17 mouse cellular contexts compared by ENCODE assay signal in the genomic region with DNA sequence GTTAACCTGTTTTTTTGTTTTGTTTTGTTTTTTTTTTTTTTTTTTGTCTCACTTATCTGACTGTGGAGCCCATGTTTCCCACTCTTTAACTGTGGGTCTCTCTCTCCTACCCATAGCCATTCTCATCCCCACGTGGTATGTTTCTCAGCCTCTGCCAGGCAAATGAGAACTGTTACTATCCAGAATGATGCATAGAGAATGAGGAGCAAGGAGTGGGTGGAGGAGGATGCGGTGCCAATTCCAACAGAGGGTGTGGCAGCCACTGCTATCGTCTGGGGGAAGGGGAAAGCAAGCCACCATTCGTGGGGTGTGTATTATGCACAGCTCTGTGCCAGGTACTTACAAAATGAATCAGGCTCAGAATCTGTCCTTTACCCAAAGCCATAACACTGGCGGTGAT.
A peak's percentile ranks its signal among the peaks of the same experiment; 100 is the strongest.
DNase-seq lines count a peak whose midpoint lies in the region; ATAC-seq and TF ChIP-seq lines count a peak whose summit lies in the region.
"Had no signal": no experiment of that assay in that cellular context is flagged by ENCODE, and none has a peak within 500 bp of the region (broad histone marks: within the 10 kb centered on the region; RNA-seq: fewer than 3 reads in every experiment).

No protein-coding gene starts in this region.

- intact Hi-C loops in left cerebral cortex, postnatal 25 days (cut with DNase I) = no loop called here

- TF ChIP-seq CTCF in midbrain, postnatal 0 days (IDR thresholded peaks at IDR 0.05) = no peak

- ATAC-seq in frontal cortex, adult (ENCODE audit: low TSS enrichment) = peak; percentile 98
- no peak for ATAC-seq in midbrain, postnatal 0 days (ENCODE audit: low FRiP score)
- no peak for ATAC-seq in midbrain, embryonic 13.5 days
- ATAC-seq: intestine, embryonic 16.5 days; midbrain, embryonic 16.5 days had no signal

- H3K4me3 ChIP-seq in midbrain, postnatal 0 days (ENCODE audit: low read depth, low read length) = no peak overlapping the region
- no peak overlapping the region for H3K4me3 ChIP-seq in midbrain, embryonic 13.5 days (replicated peaks)
- H3K4me3 ChIP-seq: neural tube, embryonic 15.5 days; stomach, embryonic 15.5 days had no signal

- no peak overlapping the region for H3K4me2 ChIP-seq in midbrain, postnatal 0 days (ENCODE audit: low read depth, low read length, poor library complexity, severe bottlenecking)
- H3K4me2 ChIP-seq in midbrain, embryonic 13.5 days (replicated peaks) = no peak overlapping the region
- H3K4me2 ChIP-seq: neural tube, embryonic 15.5 days; stomach, embryonic 15.5 days had no signal

- no peaks in the 10 kb centered on the region for H3K9me3 ChIP-seq in midbrain, postnatal 0 days (ENCODE audit: low read length)
- H3K9me3 ChIP-seq in midbrain, embryonic 13.5 days = no peaks in the 10 kb centered on the region
- H3K9me3 ChIP-seq: neural tube, embryonic 15.5 days; stomach, embryonic 15.5 days had no signal

- H3K9ac ChIP-seq in midbrain, postnatal 0 days (replicated peaks; ENCODE audit: low read length, poor library complexity, severe bottlenecking) = no peak overlapping the region
- H3K9ac ChIP-seq in midbrain, embryonic 13.5 days (replicated peaks) = no peak overlapping the region
- H3K9ac ChIP-seq: liver, embryonic 14.5 days; neural tube, embryonic 15.5 days; stomach, embryonic 15.5 days had no signal

- H3K27ac ChIP-seq in midbrain, postnatal 0 days (ENCODE audit: low read depth, low read length) = no peak overlapping the region
- no peak overlapping the region for H3K27ac ChIP-seq in midbrain, embryonic 13.5 days
- H3K27ac ChIP-seq: liver, embryonic 14.5 days; macrophage; neural tube, embryonic 15.5 days; stomach, embryonic 15.5 days had no signal

- H3K27me3 ChIP-seq in midbrain, postnatal 0 days (ENCODE audit: insufficient read depth, low read length) = no peaks in the 10 kb centered on the region
- H3K27me3 ChIP-seq in midbrain, embryonic 13.5 days = no peaks in the 10 kb centered on the region
- H3K27me3 ChIP-seq: neural tube, embryonic 15.5 days; stomach, embryonic 15.5 days had no signal

- WGBS in midbrain, postnatal 0 days = 68% methylated on average over 5 of the region's 5 CpGs
- WGBS in midbrain, embryonic 13.5 days = 75% methylated on average over 5 of the region's 5 CpGs

- no peaks in the 10 kb centered on the region for H3K36me3 ChIP-seq in midbrain, postnatal 0 days (ENCODE audit: insufficient read depth, low read length)
- H3K36me3 ChIP-seq in midbrain, embryonic 13.5 days = no peaks in the 10 kb centered on the region
- H3K36me3 ChIP-seq: neural tube, embryonic 15.5 days; stomach, embryonic 15.5 days had no signal

- no peaks in the 10 kb centered on the region for H3K4me1 ChIP-seq in midbrain, postnatal 0 days (ENCODE audit: insufficient read depth, low read length)
- no peaks in the 10 kb centered on the region for H3K4me1 ChIP-seq in midbrain, embryonic 13.5 days (replicated peaks)
- H3K4me1 ChIP-seq: neural tube, embryonic 15.5 days; stomach, embryonic 15.5 days had no signal

- DNase-seq in 3T3-L1 (ENCODE audit: low read depth, low spot score) = peak; percentile 77
- DNase-seq in layer of hippocampus, adult 9-11 months = peak; percentile 86
- DNase-seq in left cerebral cortex, postnatal 25 days (ENCODE audit: low spot score in 2 of 2) = peak; percentile 45 to 93
- no peak for DNase-seq in midbrain, postnatal 0 days (ENCODE audit: low spot score)
- DNase-seq in heart, postnatal 4 days = no peak
- no peak for DNase-seq in lung, postnatal 10 days
- DNase-seq: cerebellum, adult 9-11 months; kidney, postnatal 25 days; thymus, postnatal 4 days had no signal

Comparison
In these comparisons a context has a peak if more than half of its experiments do, and no peak if none do; other contexts are left out.
1. DNase-seq: peak in 3T3-L1 (single experiment), layer of hippocampus, adult 9-11 months (single experiment) and left cerebral cortex, postnatal 25 days (2 of 2); none in midbrain, postnatal 0 days (single experiment), heart, postnatal 4 days (single experiment) and lung, postnatal 10 days (single experiment).